Mouse (Mus musculus): ENCODE data around the gene Gpr139. TPM values are rescaled to one million over a fixed set of nuclear protein-coding genes. Genes with fewer than 3 reads are reported as not detected.

Gpr139 gene
- total and polyA plus RNA-seq, 3 experiments: not detected

Other genes starting within 250 kb of the Gpr139 start
- gene Gprc5b, start 189.4 kb downstream of the Gpr139 start, total RNA-seq (2012; rRNA removed): not detected in 2 replicates
- gene Gprc5b, start 189.4 kb downstream of the Gpr139 start, polyA plus RNA-seq (2012; ENCODE audit: insufficient read depth in 1 of 2, insufficient read length in 2 of 2, low read depth in 1 of 2, low replicate concordance in 2 of 2, missing spikeins in 1 of 2): not detected

Measured in MEL (cell line).